9 mouse cellular contexts compared by ENCODE assay signal in the genomic region with DNA sequence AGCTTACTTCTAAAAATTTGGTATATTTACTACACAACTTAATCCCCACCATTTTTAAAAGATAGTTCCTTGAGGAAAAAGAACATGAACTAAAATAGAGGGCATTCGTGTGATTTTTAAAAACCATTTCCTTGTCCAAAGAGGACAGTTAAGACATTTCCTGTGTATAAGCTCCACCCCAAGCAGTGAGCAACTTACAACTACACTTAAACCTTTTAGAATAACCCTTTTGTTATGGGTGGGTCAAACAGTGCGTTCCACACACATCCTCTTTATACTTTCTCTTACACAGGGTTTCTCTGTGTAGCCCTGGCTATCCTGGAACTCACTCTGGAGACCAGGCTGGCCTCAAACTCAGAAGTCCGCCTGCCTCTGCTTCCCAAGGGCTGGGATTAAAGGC.
A peak's percentile ranks its signal among the peaks of the same experiment; 100 is the strongest.
DNase-seq lines count a peak whose midpoint lies in the region; ATAC-seq lines count a peak whose summit lies in the region.
"Had no signal": no experiment of that assay in that cellular context is flagged by ENCODE, and none has a peak within 500 bp of the region (broad histone marks: within the 10 kb centered on the region; RNA-seq: fewer than 3 reads in every experiment).

No protein-coding gene starts in this region.

- H3K9me3 ChIP-seq in heart, embryonic 16.5 days (replicated peaks; ENCODE audit: control insufficient read depth, low read length), result no peaks in the 10 kb centered on the region
- H3K9me3 ChIP-seq in liver, embryonic 15.5 days (replicated peaks), result no peaks in the 10 kb centered on the region

- H3K9ac ChIP-seq in heart, embryonic 16.5 days (ENCODE audit: low read length), result no peak overlapping the region; the same call in 1 of the 2 replicates
- H3K9ac ChIP-seq in liver, embryonic 15.5 days, result no peak overlapping the region

- H3K4me3 ChIP-seq in heart, embryonic 16.5 days (ENCODE audit: low read length), result peak overlapping the region; percentile 59
- H3K4me3 ChIP-seq in brown adipose tissue, adult 24 weeks (ENCODE audit: insufficient read depth, low read depth, low read length), result no peak overlapping the region
- peak overlapping the region; percentile 59 for H3K4me3 ChIP-seq in liver, embryonic 15.5 days (replicated peaks)

- no peaks in the 10 kb centered on the region for H3K36me3 ChIP-seq in heart, embryonic 16.5 days (ENCODE audit: control insufficient read depth, insufficient read depth)
- no peaks in the 10 kb centered on the region for H3K36me3 ChIP-seq in liver, embryonic 15.5 days (replicated peaks)

- H3K4me2 ChIP-seq in heart, embryonic 16.5 days (ENCODE audit: low read depth, low read length), result peak overlapping the region; percentile 86
- H3K4me2 ChIP-seq in liver, embryonic 15.5 days, result peak overlapping the region; percentile 69

- no peaks in the 10 kb centered on the region for H3K27me3 ChIP-seq in heart, embryonic 16.5 days (ENCODE audit: control insufficient read depth, insufficient read depth, low read length)
- peaks cover 59% of the 10 kb centered on the region for H3K27me3 ChIP-seq in liver, embryonic 15.5 days

- ATAC-seq in heart, embryonic 16.5 days (replicated peaks; ENCODE audit: extremely low read depth, insufficient read depth, low FRiP score), result no peak
- ATAC-seq in liver, embryonic 15.5 days (ENCODE audit: insufficient read depth), result no peak

- peak overlapping the region; percentile 50 for H3K27ac ChIP-seq in heart, embryonic 16.5 days (ENCODE audit: low read length)
- peak overlapping the region; percentile 31 for H3K27ac ChIP-seq in brown adipose tissue, adult 24 weeks (replicated peaks; ENCODE audit: low read depth, low read length)
- H3K27ac ChIP-seq in liver, embryonic 15.5 days (replicated peaks), result peak overlapping the region; percentile 35

- peaks cover 53% of the 10 kb centered on the region for H3K4me1 ChIP-seq in heart, embryonic 16.5 days (ENCODE audit: control insufficient read depth, insufficient read depth, low read length)
- peaks cover 32% of the 10 kb centered on the region for H3K4me1 ChIP-seq in brown adipose tissue, adult 24 weeks (ENCODE audit: control insufficient read depth, insufficient read depth, insufficient read length, low read length)
- peaks cover 35% of the 10 kb centered on the region for H3K4me1 ChIP-seq in liver, embryonic 15.5 days (replicated peaks)

- no peak for DNase-seq in heart, adult 9 months (ENCODE audit: low spot score in 2 of 2)
- peak; percentile 54 for DNase-seq in CD4-positive helper T cell, adult 2 months (ENCODE audit: low read depth, low spot score)
- DNase-seq in urinary bladder, postnatal 36 days (ENCODE audit: low spot score in 2 of 2), result no peak
- no peak for DNase-seq in right cerebral cortex, postnatal 10 days (ENCODE audit: low spot score in 2 of 2)
- DNase-seq in right cerebral cortex, adult 2 months (ENCODE audit: low spot score in 2 of 2), result no peak
- DNase-seq: layer of hippocampus, adult 9-11 months had no signal

- 58% methylated on average over 3 of the region's 3 CpGs for WGBS in heart, embryonic 16.5 days
- 21% methylated on average over 3 of the region's 3 CpGs for WGBS in liver, embryonic 15.5 days (ENCODE audit: insufficient replicate concordance)
